Mouse (Mus musculus) MEL (cell line): Measurements from ENCODE around the gene Hist1h2bh.

Source experiments
- CTCF ChIP-seq, 3 experiments: IDR thresholded peaks in 2 of 3; conservative IDR thresholded peaks in 1 of 3; 2 replicates each; pipeline ENCODE4 v1.5.1; 2011 to 2012; ENCODE audit warnings: low read length in 3 of 3, low read depth in 2 of 3, mild to moderate bottlenecking in 2 of 3, improper control_type of control experiment in 1 of 3, inconsistent platforms in 1 of 3, mixed read lengths in 1 of 3, moderate library complexity in 1 of 3; ENCODE audit not compliant: control insufficient read depth in 1 of 3, insufficient read depth in 1 of 3, poor library complexity in 1 of 3, severe bottlenecking in 1 of 3
- GABPA ChIP-seq: IDR thresholded peaks from 2 replicates; pipeline ENCODE4 v1.6.1; 2012; ENCODE audit warnings: low read depth, mild to moderate bottlenecking, inconsistent platforms, low read length, improper control_type of control experiment, moderate library complexity
- GATA1 ChIP-seq: IDR thresholded peaks from 2 replicates; pipeline ENCODE4 v1.6.1; 2011; ENCODE audit warnings: low read depth, low read length, improper control_type of control experiment
- JUND ChIP-seq: IDR thresholded peaks from 2 replicates; pipeline ENCODE4 v1.6.1; 2011; ENCODE audit warnings: low read depth, mild to moderate bottlenecking, improper control_type of control experiment, low read length
- MAFK ChIP-seq: IDR thresholded peaks from 2 replicates; pipeline ENCODE4 v1.6.1; 2011; ENCODE audit warnings: low read depth, mild to moderate bottlenecking, low read length, improper control_type of control experiment, borderline replicate concordance
- NELFE ChIP-seq: IDR thresholded peaks from 2 replicates; pipeline ENCODE4 v1.6.1; 2011; ENCODE audit warnings: low read depth, low read length, improper control_type of control experiment

- no peak for TF ChIP-seq CTCF (IDR thresholded peaks at IDR 0.05 in 2 of 3, conservative IDR thresholded peaks at IDR 0.05 in 1 of 3; ENCODE audit: control insufficient read depth in 1 of 3, insufficient read depth in 1 of 3, low read depth in 2 of 3, low read length in 3 of 3, poor library complexity in 1 of 3, severe bottlenecking in 1 of 3)
- no peak for TF ChIP-seq NELFE
- no peak for TF ChIP-seq GATA1
- TF ChIP-seq MAFK = no peak
- no peak for TF ChIP-seq JUND
- no peak for TF ChIP-seq GABPA
Observed at GRCm38 (mm10) chr13:23586940-23587225, 43.7 kb upstream of the Hist1h2bh start.
